Mouse (Mus musculus) T-helper 1 cell (primary cell): Measurements from ENCODE around the gene Orm3.

Experiments
- in situ Hi-C: fragments of 300-600 bp; cut with MboI, MseI; formaldehyde crosslinking; loops from one replicate; pipeline ENCODE4 v1.15.1; 2025; ENCODE audit warnings: high pct_unique_total_duplicates

Orm3 gene

GRCm38 (mm10) chr4:63368577-63368976 is 12.6 kb downstream of the Orm3 start:
- in situ Hi-C loops: no loop called here

- in situ Hi-C loops: loop anchor here (5.0 kb wide), 1 partner anchor 36 kb away; no protein-coding TSS in a partner anchor
Measured at GRCm38 (mm10) chr4:63370897-63371296, 14.9 kb downstream of the Orm3 start.

GRCm38 (mm10) chr4:63371890-63372289 is 15.9 kb downstream of the Orm3 start:
- in situ Hi-C loops: loop anchor here (5.0 kb wide), 1 partner anchor 35 kb away; no protein-coding TSS in a partner anchor

- in situ Hi-C loops: loop anchor here (5.0 kb wide), 1 partner anchor 34 kb away; no protein-coding TSS in a partner anchor
Measured at GRCm38 (mm10) chr4:63373404-63373803, 17.4 kb downstream of the Orm3 start.

GRCm38 (mm10) chr4:63374331-63374730 is 18.4 kb downstream of the Orm3 start:
- in situ Hi-C loops: loop anchor here (5.0 kb wide), 1 partner anchor 33 kb away; no protein-coding TSS in a partner anchor

GRCm38 (mm10) chr4:63375367-63375766 is 19.4 kb downstream of the Orm3 start:
- in situ Hi-C loops: no loop called here

GRCm38 (mm10) chr4:63377483-63377882 is 21.5 kb downstream of the Orm3 start:
- in situ Hi-C loops: no loop called here

GRCm38 (mm10) chr4:63382676-63383369 is 26.9 kb downstream of the Orm3 start:
- in situ Hi-C loops: no loop called here

- in situ Hi-C loops: no loop called here
Measured at GRCm38 (mm10) chr4:63383474-63383873, 27.5 kb downstream of the Orm3 start.

GRCm38 (mm10) chr4:63384262-63384661 is 28.3 kb downstream of the Orm3 start:
- in situ Hi-C loops: no loop called here

- in situ Hi-C loops: no loop called here
Measured at GRCm38 (mm10) chr4:63385253-63385652, 29.3 kb downstream of the Orm3 start.

- in situ Hi-C loops: no loop called here
Measured at GRCm38 (mm10) chr4:63385784-63386183, 29.8 kb downstream of the Orm3 start.

- in situ Hi-C loops: no loop called here
Measured at GRCm38 (mm10) chr4:63388029-63388428, 32.1 kb downstream of the Orm3 start.

GRCm38 (mm10) chr4:63389121-63389886 is 33.3 kb downstream of the Orm3 start:
- in situ Hi-C loops: no loop called here

GRCm38 (mm10) chr4:63389887-63390528 is 34.0 kb downstream of the Orm3 start:
- in situ Hi-C loops: no loop called here

GRCm38 (mm10) chr4:63391322-63391721 is 35.4 kb downstream of the Orm3 start:
- in situ Hi-C loops: no loop called here

GRCm38 (mm10) chr4:63397981-63398537 is 42.1 kb downstream of the Orm3 start:
- in situ Hi-C loops: no loop called here

- in situ Hi-C loops: no loop called here
Measured at GRCm38 (mm10) chr4:63398854-63399609, 43.1 kb downstream of the Orm3 start.

GRCm38 (mm10) chr4:63399691-63400270 is 43.8 kb downstream of the Orm3 start:
- in situ Hi-C loops: loop anchor here (5.0 to 10.0 kb wide), 5 partner anchors 158 to 875 kb away; partner anchors contain the start of genes 4933430I17Rik, Pole3 and Tmem268

GRCm38 (mm10) chr4:63400541-63401306 is 44.8 kb downstream of the Orm3 start:
- in situ Hi-C loops: loop anchor here (5.0 to 10.0 kb wide), 5 partner anchors 157 to 876 kb away; partner anchors contain the start of genes 4933430I17Rik, Pole3 and Tmem268
